Mouse (Mus musculus): ENCODE measurements around the gene H2al2b. TPM values are rescaled to one million over a fixed set of nuclear protein-coding genes. Genes with fewer than 3 reads are reported as not detected.

H2al2b gene
- polyA plus RNA-seq (2014; fragmentation: Illumina TruSeq; extraction: RNeasy Lipid Tissue Mini Kit (QIAGEN cat#74804); ENCODE audit: low read depth, low replicate concordance): not detected

GRCm38 (mm10) chrY:2720574-2720973 is at the start of gene H2al2b:
Gene H2al2b (minus strand): TSS chrY:2720674.

Other genes with a start within 250 kb of the H2al2b start
- gene H2al2c, start 121.6 kb downstream of the H2al2b start, polyA plus RNA-seq (2014; fragmentation: Illumina TruSeq; extraction: RNeasy Lipid Tissue Mini Kit (QIAGEN cat#74804); ENCODE audit: low read depth, low replicate concordance): not detected
- gene Sry, start 57.0 kb downstream of the H2al2b start, polyA plus RNA-seq (2014; fragmentation: Illumina TruSeq; extraction: RNeasy Lipid Tissue Mini Kit (QIAGEN cat#74804); ENCODE audit: low read depth, low replicate concordance): not detected
- not detected for gene Gm4064, start 75.5 kb upstream of the H2al2b start, polyA plus RNA-seq (2014; fragmentation: Illumina TruSeq; extraction: RNeasy Lipid Tissue Mini Kit (QIAGEN cat#74804); ENCODE audit: low read depth, low replicate concordance)
- not detected for gene Rbmy, start 110.0 kb upstream of the H2al2b start, polyA plus RNA-seq (2014; fragmentation: Illumina TruSeq; extraction: RNeasy Lipid Tissue Mini Kit (QIAGEN cat#74804); ENCODE audit: low read depth, low replicate concordance)
- not detected for gene Gm10256, start 110.0 kb upstream of the H2al2b start, polyA plus RNA-seq (2014; fragmentation: Illumina TruSeq; extraction: RNeasy Lipid Tissue Mini Kit (QIAGEN cat#74804); ENCODE audit: low read depth, low replicate concordance)
- not detected for gene Gm10352, start 180.3 kb upstream of the H2al2b start, polyA plus RNA-seq (2014; fragmentation: Illumina TruSeq; extraction: RNeasy Lipid Tissue Mini Kit (QIAGEN cat#74804); ENCODE audit: low read depth, low replicate concordance)
- gene Gm29289, start 211.9 kb upstream of the H2al2b start, polyA plus RNA-seq (2014; fragmentation: Illumina TruSeq; extraction: RNeasy Lipid Tissue Mini Kit (QIAGEN cat#74804); ENCODE audit: low read depth, low replicate concordance): not detected